Mouse (Mus musculus): ENCODE results near the gene Iba57. TPM values are rescaled to one million over a fixed set of nuclear protein-coding genes. Genes with fewer than 3 reads are reported as not detected.

Gene Iba57
- 1 to 10 TPM; 2.6 to 3.3 TPM for polyA plus RNA-seq (2012; fragmentation: generic; extraction: Trizol)

DNA sequence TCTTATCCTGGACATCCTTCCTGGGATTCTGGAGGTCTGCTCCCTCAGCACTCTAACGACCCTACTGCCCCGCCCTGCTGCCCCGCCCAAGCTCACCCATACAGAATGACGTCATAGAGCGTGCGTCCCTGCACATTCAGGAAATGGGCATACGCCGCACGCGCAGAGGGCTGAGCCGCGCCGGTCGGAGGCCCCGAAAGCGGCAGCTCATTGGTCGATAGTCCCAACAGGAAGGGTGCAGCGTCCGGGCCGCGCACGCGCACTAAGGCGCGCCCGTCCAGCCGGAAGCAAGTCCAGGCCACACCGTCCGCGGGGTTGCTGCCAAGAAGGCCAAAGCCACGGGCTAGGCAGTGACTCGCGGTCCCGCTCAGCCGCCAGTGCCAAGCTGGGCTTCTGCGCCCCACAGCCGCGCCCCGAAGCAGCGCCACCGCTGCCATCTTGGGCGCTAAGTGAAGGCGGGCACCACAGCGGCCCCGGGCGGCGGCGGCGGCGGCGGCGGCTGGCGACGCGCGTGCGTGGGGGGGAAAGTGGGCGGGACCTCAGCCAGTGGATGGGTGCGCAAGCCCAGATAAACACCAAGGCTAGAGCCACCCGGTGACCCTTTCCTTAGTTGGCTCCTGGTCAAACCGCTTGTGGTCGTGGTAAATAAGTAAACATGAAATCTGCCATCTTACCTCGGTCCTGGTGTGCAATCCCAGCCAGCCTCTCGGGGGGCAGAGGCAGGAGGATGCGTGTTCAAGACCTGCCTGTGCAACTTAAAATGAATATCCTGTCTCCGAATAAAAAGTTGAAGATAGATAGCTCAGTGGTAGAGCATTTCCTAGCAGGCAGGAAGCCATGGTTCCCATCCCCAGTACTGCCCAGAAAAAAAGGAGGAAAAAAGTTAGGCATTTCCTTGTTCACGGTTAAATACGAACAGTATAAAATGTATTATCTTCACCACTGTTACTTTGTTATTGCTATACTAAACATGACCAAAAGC lies at the start of gene Iba57:
Gene Iba57 (minus strand): TSS at position 485 of the 982 bp plus-strand sequence.

DNA sequence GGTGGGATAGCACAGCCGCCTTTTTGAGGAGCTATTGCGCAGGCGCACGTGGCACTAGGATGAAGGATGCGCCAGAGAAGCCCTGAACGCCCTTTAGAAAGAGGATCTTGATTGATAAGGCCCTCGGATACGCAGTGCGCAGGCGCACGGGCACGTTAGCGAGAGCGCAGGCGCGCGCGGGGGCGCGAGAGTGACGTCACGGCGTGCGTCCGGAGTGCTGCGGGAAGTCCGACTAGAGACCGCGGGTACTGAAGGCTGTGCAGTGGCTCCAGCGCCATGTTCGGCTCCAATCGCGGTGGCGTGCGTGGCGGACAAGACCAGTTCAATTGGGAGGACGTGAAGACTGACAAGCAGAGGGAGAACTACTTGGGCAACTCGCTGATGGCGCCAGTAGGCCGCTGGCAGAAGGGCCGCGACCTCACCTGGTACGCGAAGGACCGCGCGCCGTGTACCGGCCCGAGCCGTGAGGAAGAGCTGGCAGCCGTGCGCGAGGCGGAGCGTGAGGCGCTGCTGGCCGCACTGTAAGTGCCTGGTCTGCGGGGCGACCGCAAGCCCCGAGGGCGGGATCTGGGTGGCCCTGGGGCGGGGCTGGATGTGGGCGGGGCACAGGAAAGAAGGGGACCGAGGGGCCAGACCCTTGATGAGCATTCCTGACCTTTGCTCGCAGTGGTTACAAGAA lies 44.8 kb upstream of the Iba57 start, which contains the start of gene 2310033P09Rik:
Gene 2310033P09Rik (plus strand): TSS at position 169 of the 679 bp plus-strand sequence.

DNA sequence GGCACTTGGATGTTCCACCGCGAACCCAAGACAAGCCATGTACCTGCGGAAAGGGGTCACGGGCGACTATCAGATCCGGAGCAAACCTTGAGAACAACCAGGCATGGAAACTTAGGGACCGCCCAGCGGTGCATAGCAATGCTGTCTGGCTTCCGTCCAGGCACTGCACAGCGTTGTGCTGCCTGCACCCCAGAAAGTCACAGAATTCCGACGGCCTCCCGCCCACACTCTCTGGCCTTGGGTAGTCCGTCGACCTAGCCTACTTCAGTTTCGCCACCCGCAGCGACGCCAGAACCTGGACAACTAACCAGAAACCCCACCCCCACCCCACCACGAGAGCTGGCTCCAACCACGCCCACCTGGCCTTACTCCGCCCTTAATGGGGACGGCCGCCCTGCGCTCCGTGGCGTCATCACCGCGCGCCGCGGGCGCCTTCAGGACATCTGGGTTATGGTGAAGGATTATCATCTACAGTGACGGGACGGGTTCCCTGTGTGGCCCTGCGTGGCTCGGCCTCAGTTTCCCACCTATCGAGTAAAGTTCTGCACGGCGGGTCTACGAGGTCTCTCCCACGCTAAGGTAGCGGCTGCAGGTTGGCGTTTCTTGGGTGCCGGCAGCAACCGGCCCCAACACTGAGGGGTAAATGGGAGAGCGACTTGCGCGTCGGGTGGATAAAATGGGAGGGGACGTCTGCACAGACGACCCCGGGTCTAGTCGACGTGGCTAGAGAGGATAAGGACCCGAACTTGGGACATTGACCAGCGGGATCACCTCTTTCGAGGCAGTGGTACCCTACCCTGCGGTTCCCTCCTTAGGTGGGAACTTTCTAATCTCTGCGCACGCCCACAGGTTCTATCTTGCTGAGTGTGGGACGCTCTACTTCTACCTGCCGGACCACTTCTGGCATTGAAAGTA lies 38.8 kb upstream of the Iba57 start, which contains the start of gene Mrpl55:
Gene Mrpl55 (plus strand): TSS at position 406 of the 915 bp plus-strand sequence.

DNA sequence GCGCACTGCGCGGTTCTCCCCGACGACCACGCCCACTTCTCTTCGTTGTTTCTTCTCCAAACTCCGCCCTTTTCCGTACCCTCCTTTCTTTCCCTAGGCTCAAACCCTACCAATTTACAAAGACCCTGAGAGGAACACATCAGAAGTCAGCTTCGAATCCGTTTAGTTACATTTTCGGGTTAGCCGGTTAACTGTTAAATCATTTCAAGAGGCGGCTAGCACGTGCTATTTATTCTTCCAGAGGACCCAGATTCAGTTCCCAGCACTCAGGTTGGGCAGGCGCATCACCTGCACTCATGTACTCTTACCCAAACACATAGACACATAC lies 28.5 kb upstream of the Iba57 start, which contains the start of gene Guk1:
Gene Guk1 (minus strand): TSS at position 154 of the 328 bp plus-strand sequence.

DNA sequence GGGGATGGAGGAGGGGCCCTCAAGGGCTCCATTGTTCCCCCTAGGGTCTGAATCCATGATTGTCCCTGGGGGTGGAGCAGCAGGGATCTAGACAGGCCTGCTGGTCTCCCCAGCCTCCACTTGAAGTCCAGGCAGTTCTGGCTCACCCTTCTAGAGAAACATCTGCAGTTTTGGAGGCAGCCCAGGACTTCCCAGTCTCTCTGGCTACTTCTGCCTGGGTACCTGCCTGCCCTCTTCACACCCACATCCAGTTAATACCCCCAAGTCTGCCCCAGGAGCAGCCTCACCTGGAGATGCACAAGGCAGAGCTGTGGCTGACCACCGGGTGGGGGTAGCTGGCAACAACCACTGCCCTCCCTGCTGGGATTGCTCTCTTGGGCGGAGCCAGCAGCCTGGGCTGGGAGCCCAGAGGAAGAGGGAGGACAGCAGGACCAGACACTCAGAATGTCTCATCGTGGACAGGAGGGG lies 19.4 kb upstream of the Iba57 start, which contains the start of gene Gjc2:
Gene Gjc2 (minus strand): TSS at position 350 of the 468 bp plus-strand sequence.

DNA sequence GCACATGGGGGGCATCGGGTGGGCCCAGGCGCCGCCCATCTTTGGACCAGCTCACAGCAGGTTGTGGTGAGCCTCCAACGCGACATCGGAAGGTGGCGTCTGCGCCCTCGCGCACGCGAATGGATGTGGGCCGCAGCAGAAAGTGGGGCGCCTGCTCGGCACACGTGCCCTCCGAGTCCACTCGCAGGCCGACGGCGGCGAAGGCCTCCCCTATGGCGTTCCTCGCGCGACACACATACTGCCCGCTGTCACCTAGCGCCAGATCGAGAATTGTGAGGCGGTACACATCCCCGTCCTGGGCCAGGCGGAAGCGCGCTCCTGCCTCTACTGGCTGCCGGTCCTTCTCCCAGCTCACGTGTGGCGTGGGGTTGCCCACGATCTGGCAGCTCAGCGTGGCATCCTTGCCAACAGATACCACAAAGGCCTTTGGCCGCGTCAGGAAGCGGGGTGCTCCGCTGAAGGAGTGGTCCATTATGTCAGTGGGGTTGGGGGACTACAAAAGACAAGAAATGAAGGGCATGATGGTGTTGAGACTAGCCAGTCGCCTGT lies 27.6 kb downstream of the Iba57 start, which contains the start of gene Obscn:
Gene Obscn (minus strand): TSS at position 499 of the 549 bp plus-strand sequence.

Other genes starting within 250 kb of the Iba57 start
- gene Btnl10, start 245.8 kb downstream of the Iba57 start, polyA plus RNA-seq (2012; fragmentation: generic; extraction: Trizol) = not detected
- 100 to 1,000 TPM; 296 to 362 TPM for gene Rnf187, start 224.8 kb downstream of the Iba57 start, polyA plus RNA-seq (2012; fragmentation: generic; extraction: Trizol)
- gene Hist3h2ba, start 214.8 kb downstream of the Iba57 start, polyA plus RNA-seq (2012; fragmentation: generic; extraction: Trizol) = under 1 TPM; 0.05 to 0.38 TPM
- gene Hist3h2a, start 209.1 kb downstream of the Iba57 start, polyA plus RNA-seq (2012; fragmentation: generic; extraction: Trizol) = 10 to 100 TPM in 1 of 2 experiments, 1 to 10 TPM in 1; 3.7 to 31.0 TPM
- gene Trim17, start 209.1 kb downstream of the Iba57 start, polyA plus RNA-seq (2012; fragmentation: generic; extraction: Trizol) = under 1 TPM; 0.05 to 0.61 TPM
- gene Trim11, start 185.6 kb downstream of the Iba57 start, polyA plus RNA-seq (2012; fragmentation: generic; extraction: Trizol) = 10 to 100 TPM in 1 of 2 experiments, 1 to 10 TPM in 1; 6.5 to 24.8 TPM
- under 1 TPM; 0.01 to 0.12 TPM for gene Obscn, start 27.3 kb downstream of the Iba57 start, polyA plus RNA-seq (2012; fragmentation: generic; extraction: Trizol)
- under 1 TPM in 1 of 2 experiments, not detected in 1; 0.25 TPM for gene Gjc2, start 19.5 kb upstream of the Iba57 start, polyA plus RNA-seq (2012; fragmentation: generic; extraction: Trizol)
- gene Guk1, start 28.5 kb upstream of the Iba57 start, polyA plus RNA-seq (2012; fragmentation: generic; extraction: Trizol) = 100 to 1,000 TPM; 116 to 118 TPM
- gene Mrpl55, start 38.7 kb upstream of the Iba57 start, polyA plus RNA-seq (2012; fragmentation: generic; extraction: Trizol) = 10 to 100 TPM; 36.2 to 41.8 TPM
- 10 to 100 TPM; 30.8 to 43.7 TPM for gene 2310033P09Rik, start 44.6 kb upstream of the Iba57 start, polyA plus RNA-seq (2012; fragmentation: generic; extraction: Trizol)
- 100 to 1,000 TPM; 232 to 474 TPM for gene Arf1, start 64.5 kb upstream of the Iba57 start, polyA plus RNA-seq (2012; fragmentation: generic; extraction: Trizol)
- not detected for gene Wnt3a, start 127.0 kb upstream of the Iba57 start, polyA plus RNA-seq (2012; fragmentation: generic; extraction: Trizol)
- gene Wnt9a, start 143.2 kb upstream of the Iba57 start, polyA plus RNA-seq (2012; fragmentation: generic; extraction: Trizol) = under 1 TPM; 0.29 to 0.68 TPM
- under 1 TPM in 1 of 2 experiments, not detected in 1; 0.04 TPM for gene Prss38, start 211.9 kb upstream of the Iba57 start, polyA plus RNA-seq (2012; fragmentation: generic; extraction: Trizol)